Mouse (Mus musculus) liver, postnatal 0 days (tissue): ENCODE data around the gene Aire. TPM values are rescaled to one million over a fixed set of nuclear protein-coding genes. Genes with fewer than 3 reads are reported as not detected.

Experiments
- ATAC-seq: fragments of 200-750 bp; cut with Nextera tagmentation; 2 replicates; pipeline ENCODE4 v1.8.0; 2017; ENCODE audit warnings: mild to moderate bottlenecking, moderate library complexity
- DNase-seq: peaks from one replicate; pipeline ENCODE4 v3.0.0-alpha.2; 2016
- H3K27ac ChIP-seq: fragments of 300-500 bp; sonication (generic); 2 replicates; pipeline ENCODE4 v1.5.1; 2014; ENCODE audit warnings: antibody characterized with exemption, moderate library complexity, mild to moderate bottlenecking, low read depth
- H3K27me3 ChIP-seq: fragments of 300-500 bp; sonication (generic); 2 replicates; pipeline ENCODE4 v1.6.1; 2014; ENCODE audit warnings: low read length, control low read depth, mixed read lengths; ENCODE audit not compliant: insufficient read depth
- H3K36me3 ChIP-seq: fragments of 300-500 bp; sonication (generic); replicated peaks from 2 replicates; pipeline ENCODE4 v1.6.1; 2014; ENCODE audit warnings: mild to moderate bottlenecking, control low read depth, low read length, moderate library complexity, mixed read lengths; ENCODE audit not compliant: insufficient read depth
- H3K4me1 ChIP-seq: fragments of 300-500 bp; sonication (generic); 2 replicates; pipeline ENCODE4 v1.6.1; 2014; ENCODE audit warnings: antibody characterized with exemption, mild to moderate bottlenecking, control low read depth; ENCODE audit not compliant: insufficient read depth
- H3K4me2 ChIP-seq: fragments of 300-500 bp; sonication (generic); 2 replicates; pipeline ENCODE4 v1.6.1; 2014; ENCODE audit warnings: low read depth, mild to moderate bottlenecking, low read length, moderate library complexity, mixed read lengths
- H3K4me3 ChIP-seq: fragments of 300-500 bp; sonication (generic); 2 replicates; pipeline ENCODE4 v1.5.1; 2014; ENCODE audit warnings: low read depth, low read length
- H3K9ac ChIP-seq: fragments of 300-500 bp; sonication (generic); replicated peaks from 2 replicates; pipeline ENCODE4 v1.6.1; 2014; ENCODE audit warnings: mild to moderate bottlenecking, moderate library complexity
- H3K9me3 ChIP-seq: fragments of 300-500 bp; sonication (generic); 2 replicates; pipeline ENCODE4 v1.6.1; 2016; ENCODE audit warnings: mild to moderate bottlenecking, control low read depth, low read length, mixed read lengths
- CTCF ChIP-seq: sonication (generic); IDR thresholded peaks from 2 replicates; pipeline ENCODE4 v1.5.1; 2016; ENCODE audit warnings: antibody characterized with exemption, low read depth
- EP300 ChIP-seq: IDR thresholded peaks from 2 replicates; pipeline ENCODE4 v1.6.1; 2016; ENCODE audit warnings: antibody characterized with exemption, low read depth, mild to moderate bottlenecking
- WGBS: fragments of 180-500 bp; shearing (Covaris S2); extraction: QIAGEN DNeasy Blood & Tissue Kit; methylation state at CpG from one replicate; pipeline ENCODE4 v1.1.7; 2014; ENCODE audit not compliant: insufficient replicate concordance; 5-methylcytosine and 5-hydroxymethylcytosine counted together
- polyA plus RNA-seq: library from polyadenylated mRNA; unstranded; fragments of >200 nt; fragmentation: Nextera tagmentation; extraction: Ambion mirVana; gene quantifications from 2 replicates; pipeline ENCODE4 v1.2.1, GENCODE M21; 2015

Gene Aire
- polyA plus RNA-seq, 1 experiment from 2014 or later: not detected

DNA sequence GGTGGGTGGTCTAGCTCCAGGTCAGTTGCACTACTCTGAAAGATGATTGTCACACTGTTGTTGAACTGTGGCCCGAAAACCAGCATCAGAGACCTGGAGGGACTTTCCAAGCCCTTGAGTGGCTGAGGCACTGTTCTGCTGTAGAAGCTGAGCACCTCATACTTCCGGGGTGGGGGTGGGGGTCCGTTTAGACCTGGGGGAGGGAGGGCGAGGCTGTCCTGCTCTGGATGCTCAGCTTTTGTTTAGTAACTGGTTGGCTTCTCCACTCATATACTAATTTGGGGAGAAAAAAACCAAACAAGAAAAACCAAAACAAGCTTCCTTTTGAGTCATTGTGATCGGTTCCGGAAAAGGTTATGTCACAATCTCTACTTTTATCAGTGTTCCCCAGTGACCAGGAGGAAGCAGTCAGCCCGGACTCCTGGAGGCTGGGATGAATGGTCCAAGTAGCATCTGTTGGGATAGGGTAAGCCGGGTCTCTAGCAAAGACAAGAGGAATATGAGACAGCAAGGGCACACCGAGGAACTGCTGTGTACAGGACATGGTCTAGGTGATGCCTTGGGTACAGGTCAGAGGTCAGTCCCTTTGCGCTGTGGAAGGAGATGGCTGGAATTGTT lies 43.1 kb upstream of the Aire start:
- Histone ChIP-seq H3K27ac (0 out of 2 replicates have a peak overlapping the region, but pooled peaks have one; percentile 24), H3K4me3 (no peak overlapping the region), H3K9me3 (no peaks in the 10 kb centered on the region), H3K9ac (no peak overlapping the region), H3K36me3 (no peaks in the 10 kb centered on the region), H3K27me3 (no peaks in the 10 kb centered on the region), H3K4me1 (0 out of 2 replicates have a peak, but pooled peaks cover 2% of the 10 kb centered on the region), H3K4me2 (no peak overlapping the region)
- WGBS: 32% methylated on average over 10 of the region's 10 CpGs
- TF ChIP-seq EP300 (peak; percentile 27; the same call in 1 of the 2 replicates), CTCF (no peak)
- ATAC-seq: peak; percentile 42
- no peak for DNase-seq

DNA sequence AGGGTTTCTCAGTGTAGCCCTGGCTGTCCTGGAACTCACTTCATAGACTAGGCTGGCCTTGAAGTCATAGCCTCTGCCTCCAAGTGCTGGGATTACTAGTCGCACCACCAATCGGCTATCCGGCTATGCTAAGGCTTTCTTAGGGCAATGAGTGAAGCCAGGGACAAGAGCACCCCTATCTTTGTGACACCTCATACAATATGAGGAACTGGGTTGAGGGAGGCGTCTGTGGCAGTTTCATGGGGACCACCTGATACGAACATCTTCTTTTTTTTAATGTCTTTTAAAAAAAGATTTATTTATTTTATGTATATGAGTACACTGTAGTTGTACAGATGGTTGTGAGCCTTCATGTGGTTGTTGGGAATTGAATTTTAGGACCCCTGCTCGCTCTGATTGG lies 42.3 kb upstream of the Aire start:
- TF ChIP-seq CTCF (no peak), EP300 (no peak)
- WGBS: 77% methylated on average over 6 of the region's 6 CpGs
- H3K27me3 ChIP-seq: no peaks in the 10 kb centered on the region
- H3K9ac ChIP-seq: no peak overlapping the region
- H3K27ac ChIP-seq: no peak overlapping the region
- H3K36me3 ChIP-seq: no peaks in the 10 kb centered on the region
- H3K9me3 ChIP-seq: no peaks in the 10 kb centered on the region
- H3K4me2 ChIP-seq: no peak overlapping the region
- ATAC-seq (no peak), DNase-seq (no peak)
- no peak overlapping the region for H3K4me3 ChIP-seq
- H3K4me1 ChIP-seq: 0 out of 2 replicates have a peak, but pooled peaks cover 2% of the 10 kb centered on the region

DNA sequence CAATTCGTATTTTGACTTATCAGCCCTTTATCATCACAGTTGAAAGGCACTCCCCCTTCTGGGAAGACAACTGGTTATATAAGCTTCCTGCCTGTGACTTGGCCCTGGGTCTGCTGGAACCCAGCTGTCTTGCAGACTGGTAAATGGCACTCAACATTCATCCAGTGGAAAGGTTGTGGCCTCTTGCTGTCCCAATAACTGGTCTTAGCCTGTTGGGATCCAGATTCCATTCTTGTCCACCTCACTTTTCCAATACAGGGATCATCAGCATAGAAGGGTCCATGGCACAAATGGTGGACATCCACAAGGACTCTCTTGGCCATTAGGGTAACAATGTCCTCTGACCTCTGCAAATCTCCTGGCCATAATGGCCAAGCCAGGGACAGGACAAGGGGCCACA lies 40.7 kb upstream of the Aire start:
- H3K27me3 ChIP-seq: no peaks in the 10 kb centered on the region
- no peak overlapping the region for H3K9ac ChIP-seq
- TF ChIP-seq EP300 (no peak), CTCF (no peak)
- no peak overlapping the region for H3K4me3 ChIP-seq
- WGBS: 29% methylated on average over 1 of the region's 1 CpGs
- H3K4me1 ChIP-seq: 0 out of 2 replicates have a peak, but pooled peaks cover 2% of the 10 kb centered on the region
- DNase-seq (no peak), ATAC-seq (no peak)
- no peak overlapping the region for H3K27ac ChIP-seq
- no peaks in the 10 kb centered on the region for H3K36me3 ChIP-seq
- H3K4me2 ChIP-seq: no peak overlapping the region
- no peaks in the 10 kb centered on the region for H3K9me3 ChIP-seq

DNA sequence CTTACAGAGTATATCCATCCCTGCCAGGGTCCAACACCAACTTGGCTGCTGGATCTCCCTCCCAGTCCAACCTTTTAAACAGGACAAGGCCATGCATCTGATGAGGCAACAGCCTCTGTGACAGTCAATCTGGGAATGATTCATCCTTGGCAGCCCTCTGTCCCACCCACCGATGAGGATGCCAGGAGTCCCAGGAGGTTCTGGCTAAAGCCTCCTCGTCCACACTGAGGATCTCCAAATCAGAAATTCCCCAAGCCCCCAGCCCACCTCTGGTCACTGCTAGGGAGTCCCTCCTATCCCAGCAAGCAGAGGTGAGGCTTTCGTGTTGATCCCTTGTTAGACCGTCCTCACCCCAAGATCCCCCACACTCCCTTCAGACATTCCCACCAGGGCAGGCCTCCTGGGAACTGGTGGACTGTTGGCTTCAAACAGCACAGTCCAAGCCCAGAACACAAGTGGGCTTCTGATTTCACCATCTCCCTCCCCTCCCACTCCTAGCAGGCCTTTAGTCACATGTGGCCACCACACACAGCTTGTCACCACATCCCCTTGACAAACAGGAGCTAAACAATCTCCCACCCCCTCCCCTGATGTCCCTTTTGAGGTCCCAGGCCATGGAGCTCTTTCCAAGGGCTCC lies 36.7 kb upstream of the Aire start:
- Histone ChIP-seq H3K36me3 (no peaks in the 10 kb centered on the region), H3K4me2 (no peak overlapping the region), H3K9ac (no peak overlapping the region), H3K27ac (no peak overlapping the region), H3K4me1 (no peaks in the 10 kb centered on the region), H3K27me3 (no peaks in the 10 kb centered on the region), H3K4me3 (no peak overlapping the region), H3K9me3 (no peaks in the 10 kb centered on the region)
- no peak for DNase-seq
- 77% methylated on average over 4 of the region's 4 CpGs for WGBS
- no peak for TF ChIP-seq EP300
- TF ChIP-seq CTCF: no peak
- ATAC-seq: no peak

DNA sequence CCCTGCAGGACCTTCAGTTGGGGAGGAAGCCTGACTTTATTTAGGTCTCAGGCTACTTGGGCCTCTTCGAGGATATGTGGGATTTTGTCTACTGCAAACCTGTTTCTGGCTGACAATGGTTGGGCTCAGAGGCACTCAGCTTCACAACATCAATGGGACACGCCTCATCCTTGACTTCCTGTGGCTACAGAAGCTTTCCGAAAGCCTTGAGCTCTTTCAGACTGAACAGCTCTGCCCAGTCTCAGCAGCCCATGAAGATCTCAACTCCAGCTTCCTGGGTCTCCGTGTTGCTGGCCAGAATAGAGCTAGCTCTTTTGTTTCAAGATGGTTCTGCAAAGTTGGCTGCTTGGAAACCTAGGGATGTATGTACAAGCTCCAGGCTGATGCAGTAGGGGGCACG lies 34.9 kb upstream of the Aire start:
- H3K9me3 ChIP-seq: no peaks in the 10 kb centered on the region
- no peaks in the 10 kb centered on the region for H3K27me3 ChIP-seq
- no peaks in the 10 kb centered on the region for H3K4me1 ChIP-seq
- H3K4me2 ChIP-seq: no peak overlapping the region
- DNase-seq: no peak
- H3K36me3 ChIP-seq: no peaks in the 10 kb centered on the region; the same call in 1 of the 2 replicates
- no peak overlapping the region for H3K4me3 ChIP-seq
- no peak for TF ChIP-seq CTCF
- TF ChIP-seq EP300: no peak
- no peak overlapping the region for H3K27ac ChIP-seq
- H3K9ac ChIP-seq: no peak overlapping the region
- WGBS: 51% methylated on average over 5 of the region's 5 CpGs
- no peak for ATAC-seq

DNA sequence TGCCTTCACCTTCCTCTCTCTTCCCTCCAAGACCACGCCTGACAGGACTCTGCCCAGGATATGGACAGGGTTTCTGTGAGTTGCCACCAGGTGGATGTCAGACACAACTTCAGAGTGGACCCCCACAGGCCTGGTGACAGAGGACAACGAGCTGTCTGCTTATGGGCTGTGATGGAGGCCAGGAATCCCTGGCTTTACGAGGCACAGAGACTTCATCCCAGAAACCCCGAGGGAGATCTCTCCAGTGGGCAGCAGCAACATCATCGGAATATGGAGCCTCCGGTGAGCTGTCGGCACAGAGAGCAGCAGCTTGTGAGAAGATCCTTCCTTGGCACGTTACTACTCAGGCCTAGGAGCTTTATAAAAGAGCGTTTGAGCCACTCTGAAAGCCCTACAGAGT lies 34.5 kb upstream of the Aire start:
- Histone ChIP-seq H3K27me3 (no peaks in the 10 kb centered on the region), H3K9me3 (no peaks in the 10 kb centered on the region), H3K9ac (no peak overlapping the region), H3K4me2 (no peak overlapping the region), H3K36me3 (no peaks in the 10 kb centered on the region; the same call in 1 of the 2 replicates), H3K4me3 (no peak overlapping the region), H3K4me1 (no peaks in the 10 kb centered on the region), H3K27ac (no peak overlapping the region)
- TF ChIP-seq EP300 (no peak), CTCF (no peak)
- DNase-seq (no peak), ATAC-seq (no peak)
- WGBS: 72% methylated on average over 9 of the region's 9 CpGs
